Mouse (Mus musculus): ENCODE measurements around the gene Ttc16.

GRCm38 (mm10) chr2:32778081-32778480 lies 2.6 kb upstream of the Ttc16 start:
- TF ChIP-seq GATA1 (IDR thresholded peaks at IDR 0.05; ENCODE audit: borderline replicate concordance, low read length) (no peak), FLI1 (IDR thresholded peaks at IDR 0.05; ENCODE audit: low read length) (no peak)
